Mouse (Mus musculus) E14TG2a.4 (cell line): Measurements from ENCODE around the gene Fbln7.

ENCODE experiments used
- CTCF ChIP-seq: conservative IDR thresholded peaks from 2 replicates; pipeline ENCODE4 v1.5.1; 2014; ENCODE audit warnings: low read length
- NANOG ChIP-seq: IDR thresholded peaks from 2 replicates; pipeline ENCODE4 v1.6.1; 2014; ENCODE audit warnings: borderline replicate concordance, low read length, mixed read lengths
- POU5F1 ChIP-seq: IDR thresholded peaks from 2 replicates; pipeline ENCODE4 v1.6.1; 2014; ENCODE audit warnings: low read length, borderline replicate concordance

GRCm38 (mm10) chr2:128833035-128833434 lies 29.7 kb upstream of the Fbln7 start:
- TF ChIP-seq CTCF (no peak), POU5F1 (no peak), NANOG (no peak)
